Mouse (Mus musculus) thymus, postnatal 0 days (tissue): ENCODE data around the gene Calhm1. TPM values are rescaled to one million over a fixed set of nuclear protein-coding genes. Genes with fewer than 3 reads are reported as not detected.
"Not testable (repeated sequence)": the region's sequence is repeated elsewhere in the genome, so short reads cannot be mapped to it uniquely, and the experiment has no call there.

Experiments used
- DNase-seq: peaks from one replicate; pipeline ENCODE4 v3.0.0-alpha.2; 2015; ENCODE audit warnings: low spot score
- polyA plus RNA-seq: library from polyadenylated mRNA; unstranded; fragments of >200 nt; fragmentation: Nextera tagmentation; extraction: Ambion mirVana; gene quantifications from 2 replicates; pipeline ENCODE4 v1.2.1, GENCODE M21; 2015

Gene Calhm1
- polyA plus RNA-seq, 1 experiment from 2014 or later = not detected

DNA sequence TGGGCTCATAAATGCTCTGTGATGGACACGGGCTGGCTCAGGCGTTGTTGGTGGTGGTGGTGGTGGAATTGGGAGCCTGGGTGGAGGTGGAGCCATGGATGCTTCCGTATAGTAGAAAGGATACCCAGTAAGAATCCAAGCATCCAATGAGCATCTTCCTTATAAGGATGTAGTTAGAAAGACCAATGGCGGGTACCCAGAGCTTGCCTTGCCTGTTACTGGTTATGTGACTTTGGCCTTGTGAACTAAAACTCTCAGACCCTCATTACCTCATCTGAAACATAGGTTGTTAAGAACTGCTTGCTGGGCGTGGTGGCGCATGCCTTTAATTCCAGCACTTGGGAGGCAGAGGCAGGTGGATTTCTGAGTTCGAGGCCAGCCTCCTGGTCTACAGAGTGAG, 9.7 kb upstream of the Calhm1 start:
- no peak for DNase-seq

DNA sequence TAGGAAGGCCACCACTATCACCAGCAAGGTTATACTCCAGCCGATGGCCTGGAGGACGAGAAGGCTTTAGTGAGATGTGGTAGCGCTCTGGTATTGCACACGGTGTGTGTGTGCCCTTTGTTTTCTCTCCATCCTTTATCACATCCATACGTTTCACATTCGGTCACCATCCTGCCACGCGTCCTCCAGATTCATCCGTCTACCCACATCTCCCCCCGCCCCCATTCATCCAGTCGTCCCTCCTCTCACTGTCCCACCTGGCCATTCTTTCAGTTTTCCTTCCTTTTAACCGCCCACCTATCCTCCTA, 8.0 kb upstream of the Calhm1 start:
- no peak for DNase-seq

DNA sequence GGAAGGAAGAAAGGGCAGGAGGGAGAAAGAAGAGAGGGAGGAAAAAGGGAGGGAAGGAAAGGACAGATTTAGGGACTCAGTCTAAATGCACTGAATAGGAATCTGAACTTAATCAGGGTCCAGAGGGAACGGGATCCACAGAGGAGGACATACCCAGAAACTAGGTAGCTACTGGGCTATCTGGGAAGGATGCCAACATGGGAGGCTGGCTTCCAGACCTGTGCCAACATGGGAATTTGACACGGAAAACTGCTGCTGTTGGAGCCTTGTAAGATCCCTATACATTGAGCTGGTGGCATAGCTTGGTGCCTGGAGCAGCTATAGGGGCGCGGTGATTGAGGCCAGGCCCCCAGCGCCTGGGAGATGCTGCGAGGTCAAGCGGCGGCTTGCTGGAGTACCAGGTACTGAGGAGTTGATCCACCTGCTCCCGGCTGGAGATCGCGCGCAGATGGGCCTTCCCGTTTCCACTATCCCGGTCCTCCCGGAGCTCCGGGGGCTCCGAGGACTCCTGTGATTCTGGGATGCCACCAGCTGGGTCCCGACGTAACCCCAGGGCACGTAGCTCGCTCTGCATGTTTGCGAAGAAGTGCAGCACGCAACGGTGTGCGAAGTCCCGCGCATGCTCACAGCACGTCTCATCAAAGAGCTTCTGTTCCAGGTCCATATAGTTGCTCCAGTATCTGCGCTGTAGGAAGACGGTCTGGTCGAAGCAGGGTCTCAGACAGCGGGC, 7.4 kb upstream of the Calhm1 start:
- DNase-seq = no peak

DNA sequence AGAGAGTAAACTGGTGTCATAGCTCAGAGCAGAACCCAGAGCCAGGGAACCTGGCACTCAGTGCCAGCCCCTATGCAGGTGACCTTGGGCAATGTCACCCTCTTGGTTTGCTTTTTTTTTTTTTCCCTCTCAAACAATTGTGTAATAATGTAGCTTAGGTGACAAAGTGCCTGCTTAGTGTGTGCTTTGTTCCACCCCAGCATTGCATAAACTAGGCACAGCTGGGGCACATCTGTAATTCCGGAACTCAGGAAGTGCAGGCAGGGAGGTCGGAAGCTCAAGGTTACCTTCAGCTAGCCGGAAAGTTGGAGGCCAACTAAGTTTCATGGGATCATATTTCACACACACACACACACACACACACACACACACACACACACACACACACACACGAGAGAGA, 5.8 kb upstream of the Calhm1 start:
- DNase-seq = no peak

DNA sequence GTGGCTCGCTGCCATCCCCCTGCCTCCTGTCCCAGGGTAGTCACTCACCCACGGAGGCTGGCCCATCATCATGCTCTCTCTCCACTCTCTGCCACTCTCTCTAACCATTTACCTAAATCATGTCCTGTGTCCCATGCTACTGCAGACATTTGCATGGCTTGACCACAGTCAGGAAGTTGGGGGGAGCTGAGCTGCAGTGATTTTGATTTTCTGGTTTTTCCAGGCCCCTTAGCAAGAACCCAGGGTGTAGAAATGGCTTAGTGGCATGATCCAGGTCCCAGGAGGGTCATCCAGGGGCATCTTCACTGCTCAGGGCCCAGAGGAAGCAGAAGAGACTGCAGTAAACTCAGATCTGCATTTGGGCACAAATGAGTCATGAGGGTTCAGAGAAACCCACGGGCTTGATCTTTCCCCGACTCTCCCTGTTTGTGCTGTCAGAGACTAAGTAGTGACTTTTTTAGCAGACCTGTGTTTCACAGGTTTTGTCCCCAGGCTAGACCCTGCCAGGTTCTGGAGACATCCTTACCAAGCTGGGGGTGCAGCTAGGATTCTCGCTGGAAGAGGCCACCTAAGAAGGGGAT, 4.3 kb upstream of the Calhm1 start:
- no peak for DNase-seq

DNA sequence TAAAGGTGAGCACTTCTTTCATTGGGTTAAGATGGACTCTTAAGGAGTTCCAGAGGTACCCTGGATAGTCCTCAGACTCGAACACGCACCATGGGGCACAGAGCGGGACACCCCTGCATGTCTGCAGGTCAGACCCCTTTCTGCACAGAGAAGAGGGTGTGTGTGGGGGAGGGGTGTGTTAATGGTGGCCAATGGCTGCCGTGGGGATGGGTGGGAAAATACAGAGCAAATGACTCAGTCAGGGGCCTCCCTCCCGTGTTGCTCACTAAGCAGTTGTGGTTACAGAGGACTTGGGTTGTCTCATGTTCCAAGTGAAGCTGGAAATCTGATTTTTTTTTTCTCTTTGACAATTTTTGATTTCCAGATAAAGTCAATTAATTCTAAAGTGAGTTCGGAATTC, 1.6 kb downstream of the Calhm1 start:
- no peak for DNase-seq

DNA sequence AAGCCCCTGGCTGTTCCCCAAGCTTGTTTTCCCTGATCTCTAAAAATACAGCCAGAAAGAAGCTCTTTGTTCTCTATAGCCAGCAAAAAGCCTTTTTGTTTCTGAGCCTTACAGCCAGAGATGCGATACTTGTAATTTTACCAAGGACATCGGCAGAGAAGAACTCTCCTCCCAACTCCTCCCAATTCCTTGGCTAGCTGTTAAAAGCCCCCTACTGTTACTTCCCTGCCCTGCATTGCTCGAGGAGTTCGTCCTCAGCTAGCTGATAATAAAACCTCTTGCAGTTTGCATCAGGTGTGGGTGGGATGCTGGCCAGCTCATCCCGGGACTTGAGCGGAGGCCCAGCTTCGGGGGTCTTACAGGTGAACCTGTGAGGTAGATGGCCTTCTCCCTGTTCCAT, 4.4 kb downstream of the Calhm1 start:
- not testable (repeated sequence) for DNase-seq

DNA sequence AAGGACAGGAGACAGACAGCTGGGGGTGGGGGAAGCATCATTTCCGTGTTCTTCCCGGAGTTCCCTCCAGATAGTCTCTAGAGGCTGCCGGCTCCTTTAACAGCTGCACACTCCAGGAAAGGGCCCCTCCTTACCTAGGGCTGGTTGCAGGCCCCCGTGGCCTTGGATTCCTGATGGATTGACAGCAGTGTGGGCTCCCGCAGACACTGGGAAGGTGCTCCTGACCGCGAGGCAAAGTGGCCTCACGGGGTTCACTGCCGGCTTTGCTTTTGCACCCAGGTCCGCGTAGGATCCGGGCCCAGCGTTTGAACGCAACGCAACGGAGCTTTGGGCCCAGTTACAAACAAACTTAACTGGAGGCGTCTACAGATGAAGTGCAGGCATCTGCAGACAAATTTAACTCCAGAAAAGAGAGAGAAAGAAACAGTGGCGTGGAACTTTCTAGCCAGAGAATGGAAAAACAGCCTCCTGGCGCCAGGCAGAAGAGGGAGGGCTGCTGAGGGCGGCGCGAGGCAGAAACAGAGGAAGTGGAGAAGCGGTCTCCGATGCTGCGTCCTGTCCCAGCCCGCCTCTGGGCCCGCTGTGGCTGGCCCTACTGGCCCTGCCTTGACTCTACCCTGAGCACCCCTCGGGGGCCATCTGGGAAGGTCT, 6.2 kb downstream of the Calhm1 start, which contains the start of gene Calhm2:
TSS of gene Calhm2 (minus strand) at position 524 of the 651 bp plus-strand sequence.
- peak; percentile 51 for DNase-seq

DNA sequence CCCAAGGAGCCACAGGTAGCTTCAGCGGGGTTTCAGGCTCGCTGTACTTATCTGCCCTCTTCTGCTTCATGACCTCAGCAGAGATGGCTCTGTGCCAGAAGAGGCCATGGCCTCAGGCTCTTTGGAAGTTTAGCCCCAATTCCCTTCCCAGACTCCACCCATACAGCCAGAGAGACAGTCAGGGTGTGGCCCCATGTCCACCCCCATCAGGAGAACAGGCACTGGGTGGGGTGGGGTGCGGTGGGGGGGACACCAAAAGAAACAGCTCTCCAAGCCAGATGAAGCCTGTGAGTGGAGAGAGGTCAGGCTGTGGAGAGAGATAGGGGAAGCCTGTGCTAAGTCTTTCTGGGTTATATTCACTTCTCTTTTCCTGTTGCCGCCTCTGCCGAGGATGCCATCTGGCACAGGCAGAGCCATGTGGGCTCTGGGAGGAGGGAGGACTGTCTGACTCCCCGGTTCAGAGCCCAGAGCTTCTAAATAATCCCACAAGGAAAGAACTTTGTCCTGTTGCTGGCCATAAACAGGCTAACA, 6.9 kb downstream of the Calhm1 start:
- DNase-seq = peak; percentile 55

DNA sequence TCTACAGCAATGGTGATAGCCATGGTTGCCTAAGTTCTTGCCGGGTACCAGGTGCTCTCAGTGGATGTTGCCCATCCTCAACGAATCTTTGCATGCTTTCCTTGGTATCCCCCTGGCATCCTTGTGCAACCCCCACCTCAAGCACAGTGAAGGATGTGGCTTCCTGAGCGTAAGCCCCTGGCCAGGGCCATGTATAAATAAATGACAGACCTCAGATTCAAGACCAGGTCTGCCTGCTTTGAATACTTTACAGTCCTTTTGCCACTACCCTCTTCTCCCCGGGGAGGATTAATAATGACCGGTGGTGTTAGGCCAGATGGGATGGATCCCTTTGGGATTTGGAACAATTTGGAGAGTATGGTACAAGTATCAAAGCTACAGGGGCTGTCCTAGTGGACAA, 7.9 kb downstream of the Calhm1 start:
- no peak for DNase-seq

DNA sequence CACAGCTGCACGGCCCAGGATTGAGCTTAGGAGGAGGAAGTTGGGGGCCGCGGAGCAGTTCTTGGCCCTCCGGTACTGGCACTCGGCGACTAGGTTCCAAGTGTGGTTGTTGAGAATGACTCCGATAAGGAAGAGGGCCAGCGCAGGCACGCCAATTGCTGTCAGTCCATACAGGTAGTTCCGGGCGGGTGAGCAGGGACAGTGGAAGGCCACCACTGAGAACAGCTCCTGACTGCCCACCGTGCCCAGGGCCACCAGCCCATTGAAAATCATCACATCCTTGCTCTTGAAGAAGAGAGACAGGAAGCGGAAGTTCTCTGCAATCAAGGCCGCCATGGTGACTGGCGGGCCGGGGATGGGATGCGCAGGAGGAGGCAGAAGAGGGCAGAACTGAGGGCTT, 8.5 kb downstream of the Calhm1 start:
- no peak for DNase-seq

DNA sequence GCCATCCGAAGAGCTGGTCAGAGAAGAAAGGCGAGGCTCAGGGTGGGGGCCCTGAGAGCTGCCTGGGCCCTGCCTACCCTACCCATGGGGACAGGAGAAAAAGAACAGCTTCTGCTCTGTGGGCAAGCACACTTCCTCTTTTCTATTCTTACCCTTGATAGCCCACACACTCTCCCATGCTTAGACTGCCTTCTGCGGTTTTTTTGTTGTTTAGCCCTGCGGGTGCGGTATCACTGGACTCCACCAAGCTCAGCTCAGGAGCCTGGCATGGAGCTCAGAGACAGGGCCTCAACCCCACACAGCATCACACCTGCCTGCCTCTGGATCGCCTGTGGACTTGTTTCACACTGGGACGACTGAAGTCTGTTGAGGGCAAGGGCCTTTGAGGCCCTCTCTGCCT, 10.9 kb downstream of the Calhm1 start:
- no peak for DNase-seq

DNA sequence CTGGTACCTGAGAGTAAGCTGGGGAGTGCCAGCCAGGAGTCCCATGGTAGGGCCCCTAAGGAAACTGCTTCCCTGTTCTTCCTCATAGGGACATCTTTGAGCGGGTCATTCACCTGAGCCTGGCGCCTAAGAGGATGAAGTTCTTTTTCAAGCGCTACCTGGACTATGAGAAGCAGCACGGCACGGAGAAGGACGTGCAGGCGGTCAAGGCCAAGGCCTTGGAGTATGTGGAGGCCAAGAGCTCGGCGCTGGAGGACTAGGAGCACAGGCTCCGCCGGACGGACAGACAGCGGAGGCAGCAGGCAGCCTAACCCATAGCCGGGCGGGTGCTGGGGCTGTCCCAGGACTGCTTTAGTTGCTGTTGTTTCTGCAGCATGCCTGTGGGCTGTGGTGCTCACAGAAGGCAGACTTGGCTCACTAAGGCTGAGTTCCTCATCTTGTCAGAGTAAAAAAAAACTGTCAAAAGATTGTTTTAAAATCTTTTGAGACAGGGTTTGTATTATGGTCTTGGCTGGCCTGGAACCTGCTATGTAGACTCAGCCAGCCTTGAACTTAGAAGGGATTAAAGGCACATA, 13.4 kb downstream of the Calhm1 start:
- DNase-seq = no peak

DNA sequence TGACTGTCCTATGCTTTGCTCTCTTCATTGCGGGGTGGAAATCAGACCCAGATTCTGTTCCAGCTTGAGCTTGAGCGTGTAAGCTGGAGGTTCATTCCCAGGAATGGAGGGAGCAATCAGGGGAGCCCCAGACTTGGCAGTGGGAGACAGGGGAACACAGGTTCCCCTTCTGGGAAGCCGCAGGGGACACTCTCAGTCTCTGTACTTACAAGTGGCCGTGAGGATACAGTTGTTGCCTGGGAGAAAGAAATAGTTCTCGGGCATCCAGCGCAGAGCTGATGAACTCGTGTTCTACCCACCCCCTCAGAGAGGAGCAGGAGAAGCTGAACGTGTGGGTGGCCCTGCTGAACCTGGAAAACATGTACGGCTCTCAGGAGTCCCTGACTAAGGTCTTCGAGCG, 15.2 kb downstream of the Calhm1 start:
- DNase-seq = no peak

DNA sequence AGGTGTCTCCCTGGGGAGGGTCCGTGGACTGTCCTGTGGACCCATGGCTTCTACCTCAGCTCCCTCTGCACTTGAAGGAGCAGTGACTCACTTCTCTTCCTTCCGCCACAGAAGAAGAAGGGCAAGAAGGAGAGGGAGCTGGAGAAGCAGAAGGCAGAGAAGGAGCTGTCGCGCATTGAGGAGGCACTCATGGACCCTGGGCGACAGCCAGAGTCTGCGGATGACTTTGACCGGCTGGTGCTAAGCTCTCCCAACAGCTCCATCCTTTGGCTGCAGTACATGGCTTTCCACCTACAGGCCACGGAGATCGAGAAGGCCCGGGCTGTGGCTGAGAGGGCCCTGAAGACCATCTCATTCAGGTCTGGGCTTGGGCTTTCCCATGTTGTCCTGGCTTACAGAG, 15.9 kb downstream of the Calhm1 start:
- DNase-seq = no peak

DNA sequence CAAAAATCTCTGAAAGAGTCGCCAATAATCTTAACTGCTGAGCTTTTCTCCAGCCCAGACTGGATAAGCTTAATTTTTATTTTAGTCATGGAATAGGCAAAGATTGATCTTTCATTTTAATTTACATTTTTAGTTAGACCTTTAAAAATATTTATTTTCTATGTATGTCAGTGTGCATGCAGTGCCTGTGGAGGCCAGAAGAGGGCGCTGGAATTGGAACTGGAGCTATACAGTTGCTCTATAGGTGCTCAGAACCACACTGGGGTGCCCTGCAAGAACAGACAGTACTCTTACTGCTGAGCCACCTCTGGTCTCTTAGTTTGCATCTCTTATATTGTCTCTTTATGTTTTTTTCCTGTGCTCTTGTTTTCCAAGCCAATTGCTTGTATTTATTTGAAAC, 21.3 kb downstream of the Calhm1 start:
- peak; percentile 50 for DNase-seq

DNA sequence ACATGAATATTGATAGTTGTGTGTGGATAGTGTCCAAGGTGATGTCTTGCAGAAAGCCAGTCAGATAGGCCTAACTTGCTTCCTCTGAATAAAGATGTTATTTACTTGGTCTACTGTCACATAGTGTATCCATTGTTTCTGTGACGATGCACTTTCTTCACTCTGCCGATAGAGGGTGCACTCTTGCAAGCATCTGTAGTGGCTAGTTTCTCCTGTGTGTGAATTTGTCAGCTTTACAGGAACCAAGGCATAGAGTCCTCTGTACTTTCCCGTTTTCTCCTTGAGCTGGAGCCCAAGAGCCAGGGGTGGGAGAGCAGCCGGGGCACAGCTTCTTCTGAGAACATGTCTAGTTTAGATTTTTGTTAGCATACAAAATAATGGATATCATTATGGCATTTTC, 23.0 kb downstream of the Calhm1 start:
- peak; percentile 61 for DNase-seq

DNA sequence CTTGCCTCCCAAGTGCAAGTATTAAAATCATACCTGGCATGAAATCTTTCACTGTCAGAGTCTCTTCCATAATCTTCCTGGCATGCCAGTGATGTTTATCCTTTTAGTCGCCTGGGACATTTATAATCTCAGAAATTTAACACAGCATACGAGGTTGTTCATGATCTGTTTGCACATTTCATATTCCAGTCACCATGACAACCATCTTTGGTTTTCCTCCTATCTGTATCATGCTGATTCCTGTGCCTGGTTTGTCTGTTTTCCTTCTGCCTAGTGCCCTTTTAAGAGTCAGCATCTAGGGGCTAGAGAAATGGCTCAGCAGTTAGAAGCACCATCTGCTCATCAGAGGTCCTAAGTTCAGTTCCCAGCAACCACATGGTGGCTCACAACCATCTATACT, 25.4 kb downstream of the Calhm1 start:
- DNase-seq = no peak

DNA sequence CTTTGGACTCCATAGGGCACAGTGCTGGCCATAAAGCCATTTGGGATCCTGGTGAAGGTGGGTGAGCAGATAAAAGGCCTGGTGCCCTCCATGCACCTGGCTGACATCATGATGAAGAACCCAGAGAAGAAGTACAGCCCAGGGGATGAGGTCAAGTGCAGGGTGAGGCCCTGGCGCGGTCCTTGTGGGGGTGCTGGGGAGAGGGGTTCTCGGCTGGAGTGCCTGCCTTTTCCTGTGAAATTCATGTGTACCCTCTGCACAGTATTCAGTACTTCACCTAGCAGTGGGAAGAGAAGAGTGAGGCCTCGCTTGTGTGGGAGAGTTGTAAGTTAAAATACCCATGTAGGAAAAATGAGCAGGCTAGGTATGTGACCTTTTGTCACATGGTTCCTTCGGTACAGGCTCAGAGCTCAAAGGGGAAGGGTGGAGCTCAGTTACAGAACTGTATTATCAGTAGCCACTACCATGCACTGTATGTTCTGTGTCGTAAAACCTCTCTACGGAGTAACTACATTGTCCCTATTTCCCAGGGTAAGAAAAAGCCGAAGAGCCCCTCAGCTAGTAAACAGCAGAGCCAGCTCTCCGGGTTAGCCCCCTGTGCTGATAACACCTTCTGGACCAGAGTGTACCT, 39.3 kb downstream of the Calhm1 start:
- DNase-seq = no peak

DNA sequence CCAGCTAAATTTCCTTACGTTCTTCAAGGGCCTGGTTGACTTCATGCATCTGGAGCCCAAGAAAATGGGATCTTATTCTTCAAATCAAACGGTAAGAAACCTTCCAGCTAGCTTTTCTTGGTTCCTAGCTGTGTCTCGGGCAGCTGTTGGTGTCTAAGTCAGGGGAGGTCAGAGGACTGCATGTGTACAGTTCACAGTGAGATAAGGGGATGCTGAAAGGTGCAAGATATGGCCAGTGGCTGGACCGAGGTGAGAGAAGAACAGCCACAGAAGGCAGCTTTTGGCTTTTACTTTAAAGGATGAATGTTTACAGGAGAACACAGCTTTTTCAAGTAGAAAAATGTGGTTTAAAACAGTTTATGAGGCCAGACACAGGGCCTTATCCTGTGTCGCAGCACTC, 43.0 kb downstream of the Calhm1 start:
- DNase-seq = no peak
